Mouse (Mus musculus): ENCODE measurements around the gene Tex30. TPM values are rescaled to one million over a fixed set of nuclear protein-coding genes. Genes with fewer than 3 reads are reported as not detected.

The Tex30 gene
- 21.6 and 22.5 TPM in 2 replicates for polyA plus RNA-seq (2021; fragmentation: Nextera tagmentation)
- long read RNA-seq, experiment 1, transcript Tex30-211 (6 exons, 960 nt), result major isoform, 14 of 27 reads
- long read RNA-seq, experiment 1, transcript Tex30-208 (6 exons, 1,360 nt), result minor isoform, 6 of 27 reads
- long read RNA-seq, experiment 1, partial matches to known transcripts, result 1 of 27 reads
- long read RNA-seq, experiment 1, other reads (novel, unspliced or antisense), result 6 of 27 reads
- long read RNA-seq, experiment 2, transcript Tex30-208 (6 exons, 1,360 nt), result minor isoform, 7 of 17 reads
- long read RNA-seq, experiment 2, transcript Tex30-211 (6 exons, 960 nt), result major isoform, 8 of 17 reads
- long read RNA-seq, experiment 2, partial matches to known transcripts, result 0 of 17 reads
- long read RNA-seq, experiment 2, other reads (novel, unspliced or antisense), result 1 of 17 reads

DNA sequence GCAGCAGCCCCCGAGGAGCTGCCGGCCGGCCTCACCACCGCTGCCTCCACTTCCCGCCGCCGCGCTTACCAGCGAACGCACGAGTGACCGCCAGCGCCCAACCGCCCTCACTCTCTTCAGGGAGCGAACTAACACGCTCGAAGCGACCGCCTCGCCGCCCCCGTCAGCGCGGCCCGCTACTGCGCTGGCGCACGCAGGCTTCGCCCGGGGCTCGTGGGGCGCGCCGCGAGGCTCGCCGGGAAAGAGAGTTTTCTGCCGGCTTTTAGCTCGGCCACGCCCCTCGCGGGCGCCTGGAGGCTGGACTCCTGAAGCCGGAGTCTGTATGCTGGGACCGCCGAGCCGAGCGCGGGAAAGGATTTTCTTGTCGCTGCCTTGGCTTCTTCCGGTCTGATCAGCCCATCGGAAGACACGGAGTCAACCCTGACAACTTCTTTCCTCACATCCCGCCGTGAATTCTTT, at the start of gene Tex30:
TSS of gene Tex30 (minus strand) at position 183 of the 459 bp plus-strand sequence.

DNA sequence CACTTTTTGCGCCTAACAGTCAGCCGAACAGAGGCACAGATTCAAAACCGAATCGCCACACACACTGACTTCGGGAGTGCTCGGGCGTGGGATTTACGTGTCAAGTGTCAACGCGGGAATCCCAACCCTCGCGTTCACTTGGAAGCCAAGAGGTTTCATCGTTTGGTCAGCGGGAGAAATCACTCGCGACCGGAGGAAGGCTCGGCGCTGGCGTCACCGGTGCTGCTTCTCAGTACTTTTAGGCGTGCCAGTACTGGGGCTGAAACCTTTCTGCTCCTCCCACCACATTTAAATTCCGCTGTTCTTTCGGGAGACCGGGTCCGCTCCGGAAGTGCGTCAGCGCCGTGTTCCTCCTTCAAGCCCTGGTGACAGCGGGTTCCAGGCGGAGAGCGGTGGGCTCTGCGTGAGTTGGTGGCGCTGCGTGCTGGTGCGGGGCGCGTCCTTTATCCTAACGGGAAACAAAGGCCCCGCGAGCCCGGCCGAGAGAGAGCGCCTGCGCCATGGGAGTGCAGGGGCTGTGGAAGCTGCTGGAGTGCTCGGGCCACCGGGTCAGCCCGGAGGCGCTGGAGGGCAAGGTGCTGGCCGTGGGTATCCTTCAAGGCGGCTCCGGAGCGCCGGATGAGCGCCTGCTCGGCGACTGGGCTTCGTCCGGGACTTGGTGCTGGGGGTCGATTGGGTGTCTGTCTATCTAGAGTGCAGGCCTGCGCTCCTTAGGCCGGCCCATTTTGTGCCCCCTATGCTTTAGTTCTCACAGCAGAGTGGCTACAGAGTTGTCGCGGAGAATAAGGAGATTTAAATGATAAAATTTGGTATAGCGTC, 45.5 kb upstream of the Tex30 start, which contains the start of gene Ercc5:
TSS of gene Ercc5 (plus strand) at position 182 of the 819 bp plus-strand sequence.

DNA sequence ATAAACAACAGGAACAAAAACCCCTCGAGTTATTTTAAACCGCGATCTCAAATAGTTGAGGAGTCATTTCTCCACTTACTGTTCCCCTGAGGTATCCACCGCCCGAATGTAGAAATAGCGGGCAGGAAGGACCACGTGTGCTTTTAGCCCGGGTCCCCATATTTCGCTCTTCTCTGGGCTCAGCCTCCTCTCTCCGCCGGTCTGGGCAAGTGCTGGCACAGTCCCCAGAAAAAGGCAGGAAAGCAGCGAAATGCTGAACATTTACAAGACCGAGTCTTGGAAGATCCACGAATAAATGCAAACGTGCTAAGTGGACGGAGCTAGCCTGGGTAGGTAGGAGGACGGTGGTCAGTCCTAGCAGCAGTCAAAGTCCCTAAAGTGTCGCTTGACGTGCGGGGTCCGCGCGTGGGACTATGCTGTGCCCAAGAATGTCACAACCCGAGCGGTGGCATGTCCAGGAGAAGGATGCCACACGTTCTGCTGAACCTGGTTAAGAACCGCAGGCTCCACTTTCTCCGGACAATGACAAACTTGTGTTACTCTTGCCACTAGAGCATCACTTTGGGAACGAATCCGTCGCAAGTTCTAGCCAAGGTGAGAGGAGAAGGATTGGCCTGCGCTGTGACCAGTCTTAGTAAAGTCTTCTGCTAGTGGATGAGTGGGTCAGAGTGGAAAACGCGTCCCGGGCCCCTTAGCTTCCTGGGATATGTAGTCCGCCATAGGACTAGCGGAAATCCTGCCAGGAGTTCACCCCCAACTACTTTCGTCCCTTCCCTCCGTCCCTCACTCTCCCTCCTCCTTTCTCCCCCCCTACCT, 16.2 kb upstream of the Tex30 start, which contains the start of the genes Kdelc1 and Bivm:
TSS of gene Kdelc1 (minus strand) at position 570 of the 816 bp plus-strand sequence.
TSS of gene Bivm (plus strand) at position 719 of the 816 bp plus-strand sequence.

DNA sequence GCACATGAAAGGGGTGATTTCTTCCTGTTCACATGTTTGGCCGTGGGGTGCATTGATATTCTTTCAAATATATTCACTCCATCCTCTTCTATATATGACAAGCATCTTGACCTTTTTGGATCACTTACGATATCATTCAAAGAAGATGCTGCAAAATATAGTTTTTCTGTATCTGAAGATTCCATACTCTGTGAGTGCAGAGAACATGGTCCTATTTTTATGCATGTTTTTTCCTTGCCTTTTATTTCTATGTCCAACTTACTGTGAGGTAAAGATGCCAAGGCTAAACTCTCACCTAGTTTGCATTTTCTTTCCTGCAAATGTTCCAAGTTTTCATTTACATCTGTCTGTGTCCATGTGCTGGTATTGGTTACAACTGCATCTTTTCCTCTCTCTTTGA, 40.4 kb downstream of the Tex30 start, which contains the start of gene Gm8251:
TSS of gene Gm8251 (minus strand) at position 101 of the 400 bp plus-strand sequence.

Other genes starting within 250 kb of the Tex30 start
- 18.0 and 24.8 TPM in 2 replicates for gene Tpp2, start 168.8 kb downstream of the Tex30 start, polyA plus RNA-seq (2021; fragmentation: Nextera tagmentation)
- not detected in 2 replicates for gene Mettl21c, start 82.4 kb downstream of the Tex30 start, polyA plus RNA-seq (2021; fragmentation: Nextera tagmentation)
- gene Gm8251, start 40.5 kb downstream of the Tex30 start, polyA plus RNA-seq (2021; fragmentation: Nextera tagmentation), result not detected in 2 replicates
- 3.5 and 5.0 TPM in 2 replicates for gene Kdelc1, start 16.4 kb upstream of the Tex30 start, polyA plus RNA-seq (2021; fragmentation: Nextera tagmentation)
- gene Bivm, start 16.5 kb upstream of the Tex30 start, polyA plus RNA-seq (2021; fragmentation: Nextera tagmentation), result 6.1 and 7.1 TPM in 2 replicates
- gene Ercc5, start 45.3 kb upstream of the Tex30 start, polyA plus RNA-seq (2021; fragmentation: Nextera tagmentation), result 6.8 and 8.7 TPM in 2 replicates
- gene Mettl21e, start 116.5 kb upstream of the Tex30 start, polyA plus RNA-seq (2021; fragmentation: Nextera tagmentation), result not detected in 2 replicates

All from left cerebral cortex, adult 6 months (tissue).